Mouse (Mus musculus) heart, adult 2 months (tissue): ENCODE measurements around the gene Bpifc. TPM values are rescaled to one million over a fixed set of nuclear protein-coding genes. Genes with fewer than 3 reads are reported as not detected.

Source experiments
- DNase-seq, 2 experiments: peaks; one replicate each; pipeline ENCODE4 v3.0.0; 2021
- H3K27ac ChIP-seq: fragments of 200-600 bp; 2 replicates; pipeline ENCODE4 v1.8.1; 2022
- H3K27me3 ChIP-seq: fragments of 200-500 bp; 2 replicates; pipeline ENCODE4 v1.6.1; 2012; ENCODE audit warnings: mild to moderate bottlenecking, low read length, inconsistent platforms, mixed read lengths; ENCODE audit not compliant: control insufficient read depth, insufficient read depth
- H3K36me3 ChIP-seq: fragments of 200-500 bp; 2 replicates; pipeline ENCODE4 v1.6.1; 2012; ENCODE audit warnings: low read length, inconsistent platforms; ENCODE audit not compliant: control insufficient read depth, insufficient read depth
- H3K4me1 ChIP-seq: fragments of 200-500 bp; 2 replicates; pipeline ENCODE4 v1.6.1; 2011; ENCODE audit warnings: low read length; ENCODE audit not compliant: control insufficient read depth, insufficient read depth
- H3K4me3 ChIP-seq: fragments of 200-600 bp; 2 replicates; pipeline ENCODE4 v1.8.1; 2022
- H3K79me2 ChIP-seq: fragments of 200-500 bp; replicated peaks from 2 replicates; pipeline ENCODE4 v1.6.1; 2012; ENCODE audit warnings: mild to moderate bottlenecking, inconsistent platforms, low read length, moderate library complexity, mixed read lengths; ENCODE audit not compliant: control insufficient read depth, insufficient read depth
- H3K9ac ChIP-seq: fragments of 200-500 bp; 2 replicates; pipeline ENCODE4 v1.6.1; 2012; ENCODE audit warnings: low read depth, mild to moderate bottlenecking, control low read depth, inconsistent platforms, low read length, mixed read lengths
- CTCF ChIP-seq: fragments of 200-600 bp; IDR thresholded peaks from 2 replicates; pipeline ENCODE4 v1.8.1; 2022; ENCODE audit warnings: antibody characterized with exemption, mild to moderate bottlenecking, moderate library complexity
- EP300 ChIP-seq: fragments of 200-500 bp; IDR thresholded peaks from 2 replicates; pipeline ENCODE4 v1.6.1; 2011; ENCODE audit warnings: low read depth, low read length, control low read depth; ENCODE audit not compliant: insufficient read depth
- POLR2A ChIP-seq: fragments of 200-500 bp; IDR thresholded peaks from 2 replicates; pipeline ENCODE4 v1.6.1; 2011; ENCODE audit warnings: mild to moderate bottlenecking, low read depth, low read length, control low read depth; ENCODE audit not compliant: insufficient read depth
- WGBS: fragments of 180-500 bp; shearing (Covaris S2); methylation state at CpG from one replicate; pipeline ENCODE4 v1.1.7; 2018; 5-methylcytosine and 5-hydroxymethylcytosine counted together
- intact Hi-C: fragments of 180-260 bp; cut with DNase I; formaldehyde crosslinking; loops from one replicate; pipeline ENCODE4 v1.15.1; 2025
- polyA plus RNA-seq: library from polyadenylated mRNA; depleted of rRNA; stranded (reverse); fragments of >200 nt; gene quantifications from 2 replicates; pipeline ENCODE4 v1.2.3, GENCODE M21; 2012
- total RNA-seq, 2 experiments: library from RNA; stranded (reverse); gene quantifications; 2 replicates each; pipeline ENCODE4 v1.2.3; 2021

The Bpifc gene
- total and polyA plus RNA-seq, 3 experiments, result not detected

DNA sequence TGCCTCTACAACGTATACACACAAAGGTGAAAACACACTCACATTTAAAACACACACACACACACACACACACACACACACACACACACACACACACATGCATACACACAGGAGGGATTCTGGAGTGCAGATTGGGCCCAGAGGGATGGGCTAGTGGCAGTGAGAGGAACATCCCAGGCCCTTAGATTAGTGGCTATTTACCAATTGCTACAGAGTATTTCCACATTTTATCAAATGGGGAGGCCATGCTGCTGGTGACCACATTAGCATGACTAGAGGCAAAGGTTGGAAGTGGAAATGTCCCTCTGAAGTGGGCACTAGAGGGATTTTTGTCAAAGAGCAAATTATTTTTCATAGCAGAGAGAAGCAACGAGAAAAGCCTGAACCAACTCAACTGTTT, 2.0 kb downstream of the Bpifc start:
- no peak for DNase-seq
- WGBS, result 74% methylated on average over 2 of the region's 2 CpGs
- Histone ChIP-seq H3K4me3 (no peak overlapping the region), H3K9ac (no peak overlapping the region), H3K36me3 (no peaks in the 10 kb centered on the region), H3K79me2 (no peaks in the 10 kb centered on the region), H3K27me3 (no peaks in the 10 kb centered on the region), H3K27ac (no peak overlapping the region), H3K4me1 (no peaks in the 10 kb centered on the region)
- TF ChIP-seq EP300, result no peak
- TF ChIP-seq POLR2A, result no peak
- TF ChIP-seq CTCF, result no peak
- intact Hi-C loops, result no loop called here

DNA sequence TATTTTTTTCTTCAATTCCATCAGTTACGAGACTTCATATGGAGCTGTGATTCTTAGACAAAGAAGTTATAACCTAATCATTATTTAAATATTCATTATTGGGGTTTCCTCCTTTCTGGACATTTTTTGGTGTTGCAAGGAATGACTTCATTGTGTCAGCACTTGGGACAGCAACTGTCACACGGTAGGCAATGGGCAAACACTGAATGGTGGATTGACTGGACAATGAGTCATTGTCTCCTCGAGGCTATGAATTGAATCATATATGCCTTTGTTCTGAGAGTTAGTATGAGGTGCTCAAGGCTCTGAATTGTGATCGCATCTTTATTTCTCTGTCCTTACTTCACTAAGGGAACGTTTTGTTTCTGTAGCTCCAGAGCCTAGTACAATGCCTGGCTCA, 5.2 kb downstream of the Bpifc start:
- H3K4me1 ChIP-seq, result no peaks in the 10 kb centered on the region
- intact Hi-C loops, result no loop called here
- H3K27ac ChIP-seq, result no peak overlapping the region
- TF ChIP-seq POLR2A (no peak), EP300 (no peak), CTCF (no peak)
- no peaks in the 10 kb centered on the region for H3K79me2 ChIP-seq
- no peaks in the 10 kb centered on the region for H3K27me3 ChIP-seq
- 67% methylated on average over 5 of the region's 5 CpGs for WGBS
- DNase-seq, result no peak
- H3K4me3 ChIP-seq, result no peak overlapping the region
- no peak overlapping the region for H3K9ac ChIP-seq
- no peaks in the 10 kb centered on the region for H3K36me3 ChIP-seq

DNA sequence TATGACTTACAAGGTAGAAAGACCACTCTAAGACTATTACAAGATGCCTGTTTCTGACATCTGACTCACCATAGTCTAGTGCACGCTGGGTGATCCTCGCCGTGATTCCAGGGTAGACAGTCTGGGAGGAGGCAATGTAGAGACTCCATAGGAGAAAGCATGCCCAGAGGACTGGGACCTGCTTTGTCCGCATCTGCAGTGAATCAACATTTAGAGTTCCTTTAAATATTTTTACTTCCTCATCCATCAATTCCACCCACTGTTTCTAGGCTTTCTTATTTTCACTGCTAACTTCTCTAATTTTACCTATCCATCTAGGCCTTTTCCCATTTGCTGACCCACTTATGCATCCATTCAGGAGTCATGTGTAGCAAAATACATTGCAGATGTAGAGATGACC, 11.2 kb downstream of the Bpifc start:
- Histone ChIP-seq H3K27me3 (no peaks in the 10 kb centered on the region), H3K27ac (no peak overlapping the region), H3K9ac (no peak overlapping the region), H3K4me3 (no peak overlapping the region), H3K4me1 (no peaks in the 10 kb centered on the region), H3K36me3 (no peaks in the 10 kb centered on the region), H3K79me2 (no peaks in the 10 kb centered on the region)
- DNase-seq, result no peak
- no peak for TF ChIP-seq EP300
- TF ChIP-seq POLR2A, result no peak
- TF ChIP-seq CTCF, result no peak
- intact Hi-C loops, result no loop called here
- WGBS, result 88% methylated on average over 4 of the region's 4 CpGs

- no peaks in the 10 kb centered on the region for H3K27me3 ChIP-seq
- H3K79me2 ChIP-seq, result no peaks in the 10 kb centered on the region
- 72% methylated on average over 5 of the region's 5 CpGs for WGBS
- no peaks in the 10 kb centered on the region for H3K4me1 ChIP-seq
- no peaks in the 10 kb centered on the region for H3K36me3 ChIP-seq
- no peak overlapping the region for H3K9ac ChIP-seq
- H3K4me3 ChIP-seq, result no peak overlapping the region
- TF ChIP-seq POLR2A, result no peak
- TF ChIP-seq EP300, result no peak
- no peak for TF ChIP-seq CTCF
- no peak overlapping the region for H3K27ac ChIP-seq
- intact Hi-C loops, result no loop called here
- no peak for DNase-seq
Measured at GRCm38 (mm10) chr10:85994543-85995104, 17.1 kb downstream of the Bpifc start.

- TF ChIP-seq EP300, result no peak
- no peak for TF ChIP-seq CTCF
- no peak for TF ChIP-seq POLR2A
- Histone ChIP-seq H3K4me1 (no peaks in the 10 kb centered on the region), H3K27me3 (no peaks in the 10 kb centered on the region), H3K79me2 (no peaks in the 10 kb centered on the region), H3K9ac (no peak overlapping the region), H3K27ac (no peak overlapping the region), H3K36me3 (no peaks in the 10 kb centered on the region), H3K4me3 (no peak overlapping the region)
- intact Hi-C loops, result no loop called here
- 92% methylated on average over 9 of the region's 9 CpGs for WGBS
- DNase-seq, result no peak
Measured at GRCm38 (mm10) chr10:85993836-85994235, 17.9 kb downstream of the Bpifc start.

DNA sequence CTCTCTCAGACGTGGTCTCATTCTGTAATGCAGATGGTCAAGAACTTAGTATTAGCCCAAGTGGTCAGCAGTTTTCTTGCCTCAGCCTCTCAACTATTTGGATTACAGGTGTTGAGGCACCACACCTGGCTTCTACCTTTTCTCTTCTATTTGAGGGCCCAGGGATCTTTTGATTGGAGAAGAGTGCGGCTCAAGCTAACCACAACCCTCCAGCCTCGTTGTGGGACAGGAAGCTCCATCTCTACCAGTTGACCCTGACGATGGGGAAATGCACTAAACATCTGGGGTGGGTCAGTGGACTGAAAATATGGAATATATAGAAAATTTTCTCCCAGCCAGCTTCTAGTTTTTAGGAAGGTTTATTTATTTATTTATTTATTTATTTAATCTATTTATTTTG, 19.3 kb downstream of the Bpifc start:
- Histone ChIP-seq H3K4me1 (no peaks in the 10 kb centered on the region), H3K36me3 (no peaks in the 10 kb centered on the region), H3K27ac (no peak overlapping the region), H3K79me2 (no peaks in the 10 kb centered on the region), H3K9ac (no peak overlapping the region), H3K4me3 (no peak overlapping the region), H3K27me3 (no peaks in the 10 kb centered on the region)
- 65% methylated on average over 4 of the region's 4 CpGs for WGBS
- intact Hi-C loops, result no loop called here
- no peak for DNase-seq
- no peak for TF ChIP-seq POLR2A
- no peak for TF ChIP-seq EP300
- TF ChIP-seq CTCF, result no peak
